Mouse (Mus musculus): ENCODE measurements around the gene 1700001K19Rik.

- no peak for TF ChIP-seq CTCF (conservative IDR thresholded peaks at IDR 0.05; ENCODE audit: insufficient read depth, insufficient read length, low read depth, low read length)
- TF ChIP-seq POLR2A (IDR thresholded peaks at IDR 0.05; ENCODE audit: low read depth, low read length): no peak
Observed at GRCm38 (mm10) chr12:110695676-110696171, 13.3 kb upstream of the 1700001K19Rik start.
